Mouse (Mus musculus): ENCODE measurements around the gene Gm11213. TPM values are rescaled to one million over a fixed set of nuclear protein-coding genes. Genes with fewer than 3 reads are reported as not detected.

Gene Gm11213
- polyA plus RNA-seq, 1 experiment, result not detected

GRCm38 (mm10) chr4:63608391-63608790 lies 3.3 kb upstream of the Gm11213 start:
- H3K27ac ChIP-seq (ENCODE audit: insufficient read depth, low read depth, low read length), result no peak overlapping the region

GRCm38 (mm10) chr4:63605968-63606367 lies 907 bp upstream of the Gm11213 start:
- Histone ChIP-seq H3K4me3 (ENCODE audit: insufficient read depth, low read length) (no peak overlapping the region), H3K27ac (ENCODE audit: insufficient read depth, low read depth, low read length) (no peak overlapping the region), H3K4me1 (ENCODE audit: control insufficient read depth, insufficient read depth, low read length) (no peaks in the 10 kb centered on the region)
- TF ChIP-seq POLR2A (IDR thresholded peaks at IDR 0.05; ENCODE audit: borderline replicate concordance, low read depth, low read length), result no peak
- no peak for TF ChIP-seq CTCF (IDR thresholded peaks at IDR 0.05; ENCODE audit: low read depth, low read length)

More at GRCm38 (mm10) chr4:63608391-63608790, 3.3 kb upstream of the Gm11213 start:
- no peak for TF ChIP-seq CTCF (IDR thresholded peaks at IDR 0.05; ENCODE audit: low read depth, low read length)
- no peak for TF ChIP-seq POLR2A (IDR thresholded peaks at IDR 0.05; ENCODE audit: borderline replicate concordance, low read depth, low read length)
- Histone ChIP-seq H3K4me1 (ENCODE audit: control insufficient read depth, insufficient read depth, low read length) (no peaks in the 10 kb centered on the region), H3K4me3 (ENCODE audit: insufficient read depth, low read length) (no peak overlapping the region)

GRCm38 (mm10) chr4:63605545-63605944 lies 484 bp upstream of the Gm11213 start:
- TF ChIP-seq CTCF (IDR thresholded peaks at IDR 0.05; ENCODE audit: low read depth, low read length) (no peak), POLR2A (IDR thresholded peaks at IDR 0.05; ENCODE audit: borderline replicate concordance, low read depth, low read length) (no peak)
- H3K27ac ChIP-seq (ENCODE audit: insufficient read depth, low read depth, low read length), result no peak overlapping the region

GRCm38 (mm10) chr4:63601263-63601662 lies 3.8 kb downstream of the Gm11213 start:
- Histone ChIP-seq H3K4me1 (ENCODE audit: control insufficient read depth, insufficient read depth, low read length) (no peaks in the 10 kb centered on the region), H3K4me3 (ENCODE audit: insufficient read depth, low read length) (no peak overlapping the region), H3K27ac (ENCODE audit: insufficient read depth, low read depth, low read length) (no peak overlapping the region)
- TF ChIP-seq CTCF (IDR thresholded peaks at IDR 0.05; ENCODE audit: low read depth, low read length) (no peak), POLR2A (IDR thresholded peaks at IDR 0.05; ENCODE audit: borderline replicate concordance, low read depth, low read length) (no peak)

More at GRCm38 (mm10) chr4:63605545-63605944, 484 bp upstream of the Gm11213 start:
- Histone ChIP-seq H3K4me1 (ENCODE audit: control insufficient read depth, insufficient read depth, low read length) (no peaks in the 10 kb centered on the region), H3K4me3 (ENCODE audit: insufficient read depth, low read length) (no peak overlapping the region)

DNA sequence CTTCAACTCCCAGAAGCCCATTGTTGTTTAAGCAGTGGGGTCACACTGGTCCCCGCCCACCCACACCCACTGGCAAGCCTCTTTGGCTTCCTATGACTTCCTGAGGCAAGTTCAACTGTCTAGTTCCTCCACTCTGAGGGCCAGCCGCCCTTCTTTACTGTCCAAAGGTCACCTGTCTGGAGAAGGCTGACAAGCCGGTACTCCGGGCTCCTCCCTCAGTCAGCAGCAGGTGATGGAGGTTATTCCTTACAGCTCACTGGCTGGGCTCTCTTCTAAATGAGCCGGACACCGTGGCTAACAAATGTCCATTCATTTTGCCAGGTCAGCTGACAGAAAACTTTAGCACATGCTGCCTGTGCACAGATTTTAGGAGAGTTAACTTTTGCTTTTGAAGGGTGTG lies 4.3 kb downstream of the Gm11213 start:
- TF ChIP-seq POLR2A (IDR thresholded peaks at IDR 0.05; ENCODE audit: borderline replicate concordance, low read depth, low read length) (no peak), CTCF (IDR thresholded peaks at IDR 0.05; ENCODE audit: low read depth, low read length) (no peak)
- Histone ChIP-seq H3K4me3 (ENCODE audit: insufficient read depth, low read length) (no peak overlapping the region), H3K27ac (ENCODE audit: insufficient read depth, low read depth, low read length) (no peak overlapping the region), H3K4me1 (ENCODE audit: control insufficient read depth, insufficient read depth, low read length) (no peaks in the 10 kb centered on the region)

GRCm38 (mm10) chr4:63596010-63596409 lies 9.1 kb downstream of the Gm11213 start:
- Histone ChIP-seq H3K27ac (ENCODE audit: insufficient read depth, low read depth, low read length) (no peak overlapping the region), H3K4me3 (ENCODE audit: insufficient read depth, low read length) (no peak overlapping the region), H3K4me1 (ENCODE audit: control insufficient read depth, insufficient read depth, low read length) (peaks cover 10% of the 10 kb centered on the region)
- TF ChIP-seq POLR2A (IDR thresholded peaks at IDR 0.05; ENCODE audit: borderline replicate concordance, low read depth, low read length) (no peak), CTCF (IDR thresholded peaks at IDR 0.05; ENCODE audit: low read depth, low read length) (no peak)

GRCm38 (mm10) chr4:63595259-63595658 lies 9.8 kb downstream of the Gm11213 start:
- TF ChIP-seq CTCF (IDR thresholded peaks at IDR 0.05; ENCODE audit: low read depth, low read length) (no peak), POLR2A (IDR thresholded peaks at IDR 0.05; ENCODE audit: borderline replicate concordance, low read depth, low read length) (no peak)
- Histone ChIP-seq H3K4me1 (ENCODE audit: control insufficient read depth, insufficient read depth, low read length) (peaks cover 12% of the 10 kb centered on the region), H3K27ac (ENCODE audit: insufficient read depth, low read depth, low read length) (no peak overlapping the region), H3K4me3 (ENCODE audit: insufficient read depth, low read length) (no peak overlapping the region)

DNA sequence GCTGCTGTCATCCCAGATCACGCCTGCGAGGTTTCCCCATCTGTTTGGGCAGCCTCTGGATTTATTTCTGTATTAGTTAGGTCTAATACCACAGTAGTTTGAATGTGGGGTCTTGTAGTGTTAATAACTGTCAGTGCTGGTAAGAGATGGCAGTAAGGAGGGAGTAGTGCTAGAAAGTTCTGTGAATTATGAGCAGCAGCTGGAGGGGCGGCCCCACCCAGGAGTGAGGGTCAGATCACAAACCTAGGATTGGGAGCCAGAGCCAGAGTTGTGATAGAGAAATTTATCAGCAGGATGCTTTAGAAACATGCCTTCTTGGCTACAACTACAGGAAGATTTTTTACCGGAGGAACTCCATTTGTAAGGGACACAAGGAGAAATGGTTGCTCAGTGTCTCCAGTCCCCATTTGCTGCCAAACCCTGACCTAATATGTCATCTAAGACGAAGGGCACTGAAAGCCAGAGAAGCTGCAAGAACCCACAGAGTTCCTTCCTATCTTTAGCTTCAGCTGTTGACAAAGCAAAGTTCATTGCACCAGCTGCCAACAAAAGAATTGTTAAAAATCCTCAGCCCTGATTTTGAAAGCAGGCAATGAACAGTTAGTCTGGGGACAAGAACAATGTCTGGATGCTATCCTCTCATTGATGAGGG lies 10.5 kb downstream of the Gm11213 start:
- H3K27ac ChIP-seq (ENCODE audit: insufficient read depth, low read depth, low read length), result no peak overlapping the region
- no peak overlapping the region for H3K4me3 ChIP-seq (ENCODE audit: insufficient read depth, low read length)
- H3K4me1 ChIP-seq (ENCODE audit: control insufficient read depth, insufficient read depth, low read length), result peaks cover 15% of the 10 kb centered on the region
- TF ChIP-seq POLR2A (IDR thresholded peaks at IDR 0.05; ENCODE audit: borderline replicate concordance, low read depth, low read length) (no peak), CTCF (IDR thresholded peaks at IDR 0.05; ENCODE audit: low read depth, low read length) (no peak)

DNA sequence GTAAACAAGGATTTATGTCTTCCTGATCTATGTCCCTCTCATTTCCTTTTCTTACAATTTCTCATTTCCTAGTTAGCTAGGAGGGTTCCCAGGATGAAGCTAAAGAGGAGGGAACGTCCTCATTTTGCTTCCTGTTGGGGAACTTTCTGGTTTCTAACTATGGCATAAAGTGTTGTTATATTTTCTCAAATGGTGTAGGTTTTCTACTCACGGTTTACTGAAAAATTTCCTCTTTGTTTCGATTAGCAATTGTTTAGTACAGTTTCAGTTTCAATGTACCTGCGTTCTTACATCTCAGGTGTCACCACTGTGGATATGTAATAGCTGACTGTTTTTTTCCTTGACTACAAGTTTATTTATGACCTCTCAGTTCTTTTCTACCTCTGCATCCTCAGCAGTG lies 14.5 kb downstream of the Gm11213 start:
- Histone ChIP-seq H3K4me1 (ENCODE audit: control insufficient read depth, insufficient read depth, low read length) (peaks cover 15% of the 10 kb centered on the region), H3K4me3 (ENCODE audit: insufficient read depth, low read length) (no peak overlapping the region), H3K27ac (ENCODE audit: insufficient read depth, low read depth, low read length) (peak overlapping the region; percentile 19; the same call in 1 of the 2 replicates)
- TF ChIP-seq POLR2A (IDR thresholded peaks at IDR 0.05; ENCODE audit: borderline replicate concordance, low read depth, low read length) (no peak), CTCF (IDR thresholded peaks at IDR 0.05; ENCODE audit: low read depth, low read length) (no peak)

GRCm38 (mm10) chr4:63589987-63590386 lies 15.1 kb downstream of the Gm11213 start:
- no peak for TF ChIP-seq POLR2A (IDR thresholded peaks at IDR 0.05; ENCODE audit: borderline replicate concordance, low read depth, low read length)
- no peak for TF ChIP-seq CTCF (IDR thresholded peaks at IDR 0.05; ENCODE audit: low read depth, low read length)
- 0 out of 2 replicates have a peak overlapping the region, but pooled peaks have one; percentile 19 for H3K27ac ChIP-seq (ENCODE audit: insufficient read depth, low read depth, low read length)
- no peak overlapping the region for H3K4me3 ChIP-seq (ENCODE audit: insufficient read depth, low read length)

More at GRCm38 (mm10) chr4:63589987-63590386, 15.1 kb downstream of the Gm11213 start:
- H3K4me1 ChIP-seq (ENCODE audit: control insufficient read depth, insufficient read depth, low read length), result peaks cover 15% of the 10 kb centered on the region

Data from bone marrow macrophage, adult 2 months (primary cell).